Mouse (Mus musculus) forebrain, embryonic 16.5 days (tissue): ENCODE measurements around the gene S100a8. TPM values are rescaled to one million over a fixed set of nuclear protein-coding genes. Genes with fewer than 3 reads are reported as not detected.

Source experiments
- ATAC-seq: fragments of 200-750 bp; cut with Nextera tagmentation; 2 replicates; pipeline ENCODE4 v1.8.0; 2017; ENCODE audit warnings: mild to moderate bottlenecking, moderate library complexity
- H3K27ac ChIP-seq: fragments of 300-500 bp; sonication (generic); 2 replicates; pipeline ENCODE4 v1.5.1; 2014; ENCODE audit warnings: low read length, control low read depth
- H3K27me3 ChIP-seq: fragments of 300-500 bp; sonication (generic); replicated peaks from 2 replicates; pipeline ENCODE4 v1.6.1; 2014; ENCODE audit warnings: low read length; ENCODE audit not compliant: control insufficient read depth, insufficient read depth
- H3K36me3 ChIP-seq: fragments of 300-500 bp; sonication (generic); 2 replicates; pipeline ENCODE4 v1.6.1; 2014; ENCODE audit not compliant: control insufficient read depth, insufficient read depth
- H3K4me1 ChIP-seq: fragments of 300-500 bp; sonication (generic); replicated peaks from 2 replicates; pipeline ENCODE4 v1.6.1; 2014; ENCODE audit warnings: low read length; ENCODE audit not compliant: control insufficient read depth, insufficient read depth
- H3K4me2 ChIP-seq: fragments of 300-500 bp; sonication (generic); 2 replicates; pipeline ENCODE4 v1.6.1; 2014; ENCODE audit warnings: mild to moderate bottlenecking, low read length, control low read depth
- H3K4me3 ChIP-seq: fragments of 300-500 bp; sonication (generic); replicated peaks from 2 replicates; pipeline ENCODE4 v1.5.1; 2014; ENCODE audit warnings: mild to moderate bottlenecking, low read length, control low read depth
- H3K9ac ChIP-seq: fragments of 300-500 bp; sonication (generic); replicated peaks from 2 replicates; pipeline ENCODE4 v1.6.1; 2014; ENCODE audit warnings: low read depth, low read length, control low read depth
- H3K9me3 ChIP-seq: fragments of 300-500 bp; sonication (generic); 2 replicates; pipeline ENCODE4 v1.6.1; 2016; ENCODE audit warnings: low read length; ENCODE audit not compliant: control insufficient read depth
- WGBS: fragments of 180-500 bp; shearing (Covaris S2); extraction: QIAGEN DNeasy Blood & Tissue Kit; methylation state at CpG from one replicate; pipeline ENCODE4 v1.1.7; 2014; 5-methylcytosine and 5-hydroxymethylcytosine counted together
- polyA plus RNA-seq: library from polyadenylated mRNA; unstranded; fragments of >200 nt; fragmentation: Nextera tagmentation; extraction: Ambion mirVana; gene quantifications from 2 replicates; pipeline ENCODE4 v1.2.1, GENCODE M21; 2015

S100a8 gene
- polyA plus RNA-seq, 1 experiment from 2014 or later = 1.8 TPM

GRCm38 (mm10) chr3:90638511-90639275 is 30.1 kb upstream of the S100a8 start:
- Histone ChIP-seq H3K4me2 (no peak overlapping the region), H3K4me1 (no peaks in the 10 kb centered on the region), H3K4me3 (no peak overlapping the region), H3K9me3 (no peaks in the 10 kb centered on the region), H3K27me3 (no peaks in the 10 kb centered on the region), H3K9ac (no peak overlapping the region), H3K36me3 (no peaks in the 10 kb centered on the region), H3K27ac (no peak overlapping the region)
- WGBS = 90% methylated on average over 1 of the region's 1 CpGs
- ATAC-seq = no peak

GRCm38 (mm10) chr3:90639511-90640154 is 29.1 kb upstream of the S100a8 start:
- no peak for ATAC-seq
- no peaks in the 10 kb centered on the region for H3K27me3 ChIP-seq
- H3K27ac ChIP-seq = no peak overlapping the region
- no peak overlapping the region for H3K4me2 ChIP-seq
- no peaks in the 10 kb centered on the region for H3K9me3 ChIP-seq
- no peak overlapping the region for H3K9ac ChIP-seq
- WGBS = 57% methylated on average over 7 of the region's 7 CpGs
- H3K36me3 ChIP-seq = no peaks in the 10 kb centered on the region
- no peak overlapping the region for H3K4me3 ChIP-seq
- no peaks in the 10 kb centered on the region for H3K4me1 ChIP-seq

GRCm38 (mm10) chr3:90640981-90641380 is 27.8 kb upstream of the S100a8 start:
- H3K4me1 ChIP-seq = no peaks in the 10 kb centered on the region

GRCm38 (mm10) chr3:90644220-90644619 is 24.6 kb upstream of the S100a8 start:
- Histone ChIP-seq H3K4me2 (no peak overlapping the region), H3K9ac (no peak overlapping the region), H3K27me3 (no peaks in the 10 kb centered on the region), H3K36me3 (no peaks in the 10 kb centered on the region), H3K4me1 (no peaks in the 10 kb centered on the region), H3K9me3 (no peaks in the 10 kb centered on the region), H3K4me3 (no peak overlapping the region), H3K27ac (no peak overlapping the region)
- 53% methylated on average over 3 of the region's 3 CpGs for WGBS
- no peak for ATAC-seq

More at GRCm38 (mm10) chr3:90640981-90641380, 27.8 kb upstream of the S100a8 start:
- no peaks in the 10 kb centered on the region for H3K9me3 ChIP-seq
- ATAC-seq = no peak
- H3K36me3 ChIP-seq = no peaks in the 10 kb centered on the region
- H3K9ac ChIP-seq = no peak overlapping the region
- 85% methylated on average over 7 of the region's 7 CpGs for WGBS
- no peaks in the 10 kb centered on the region for H3K27me3 ChIP-seq
- H3K27ac ChIP-seq = no peak overlapping the region
- H3K4me2 ChIP-seq = no peak overlapping the region
- no peak overlapping the region for H3K4me3 ChIP-seq

- ATAC-seq = no peak
- Histone ChIP-seq H3K4me1 (no peaks in the 10 kb centered on the region), H3K36me3 (no peaks in the 10 kb centered on the region), H3K27me3 (no peaks in the 10 kb centered on the region), H3K27ac (no peak overlapping the region), H3K9me3 (no peaks in the 10 kb centered on the region), H3K4me3 (no peak overlapping the region), H3K9ac (no peak overlapping the region), H3K4me2 (no peak overlapping the region)
- 87% methylated on average over 1 of the region's 1 CpGs for WGBS
These were observed 21.5 kb upstream of the S100a8 start for GRCm38 (mm10) chr3:90647291-90647690.

GRCm38 (mm10) chr3:90648981-90649380 is 19.8 kb upstream of the S100a8 start:
- no peaks in the 10 kb centered on the region for H3K36me3 ChIP-seq
- H3K4me3 ChIP-seq = no peak overlapping the region
- H3K9ac ChIP-seq = no peak overlapping the region
- no peak for ATAC-seq
- H3K27me3 ChIP-seq = peaks cover 1% of the 10 kb centered on the region; the same call in 1 of the 2 replicates
- H3K4me1 ChIP-seq = no peaks in the 10 kb centered on the region
- H3K9me3 ChIP-seq = no peaks in the 10 kb centered on the region
- no peak overlapping the region for H3K27ac ChIP-seq
- no peak overlapping the region for H3K4me2 ChIP-seq

GRCm38 (mm10) chr3:90649832-90650231 is 18.9 kb upstream of the S100a8 start:
- H3K27me3 ChIP-seq = peaks cover 3% of the 10 kb centered on the region; the same call in 1 of the 2 replicates
- no peaks in the 10 kb centered on the region for H3K36me3 ChIP-seq
- H3K4me2 ChIP-seq = no peak overlapping the region
- H3K9me3 ChIP-seq = no peaks in the 10 kb centered on the region
- no peak overlapping the region for H3K4me3 ChIP-seq
- H3K4me1 ChIP-seq = no peaks in the 10 kb centered on the region
- H3K27ac ChIP-seq = no peak overlapping the region
- WGBS = 91% methylated on average over 2 of the region's 2 CpGs
- no peak overlapping the region for H3K9ac ChIP-seq
- ATAC-seq = no peak

GRCm38 (mm10) chr3:90652878-90653508 is 15.8 kb upstream of the S100a8 start:
- Histone ChIP-seq H3K4me3 (no peak overlapping the region), H3K27ac (no peak overlapping the region), H3K9ac (no peak overlapping the region), H3K36me3 (no peaks in the 10 kb centered on the region), H3K9me3 (no peaks in the 10 kb centered on the region), H3K27me3 (peaks cover 3% of the 10 kb centered on the region; the same call in 1 of the 2 replicates), H3K4me1 (no peaks in the 10 kb centered on the region), H3K4me2 (no peak overlapping the region)
- ATAC-seq = peak; percentile 90
- 38% methylated on average over 5 of the region's 5 CpGs for WGBS

GRCm38 (mm10) chr3:90653717-90654116 is 15.1 kb upstream of the S100a8 start, which contains the start of gene S100a7a:
Gene S100a7a, plus strand, starts transcription at chr3:90654017.
- H3K27me3 ChIP-seq = peaks cover 3% of the 10 kb centered on the region; the same call in 1 of the 2 replicates
- no peak within 1 kb of the TSS for H3K9ac ChIP-seq
- ATAC-seq = no peak

More at GRCm38 (mm10) chr3:90653717-90654116, 15.1 kb upstream of the S100a8 start, which contains the start of gene S100a7a:
- no peaks in the 10 kb centered on the region for H3K36me3 ChIP-seq
- H3K27ac ChIP-seq = no peak within 1 kb of the TSS
- no peak within 1 kb of the TSS for H3K4me3 ChIP-seq
- H3K4me2 ChIP-seq = no peak within 1 kb of the TSS
- H3K4me1 ChIP-seq = no peaks in the 10 kb centered on the region
- no peaks in the 10 kb centered on the region for H3K9me3 ChIP-seq
